Mouse (Mus musculus) C2C12 (cell line): ENCODE measurements around the gene Pde10a. TPM values are rescaled to one million over a fixed set of nuclear protein-coding genes. Genes with fewer than 3 reads are reported as not detected.

Source experiments
- H3K27me3 ChIP-seq: one replicate; pipeline ENCODE4 v1.6.1; 2011; ENCODE audit not compliant: control insufficient read depth, insufficient read depth, insufficient read length
- H3K36me3 ChIP-seq: one replicate; pipeline ENCODE4 v1.6.1; 2011; ENCODE audit not compliant: control insufficient read depth, insufficient read depth
- H3K4me3 ChIP-seq: one replicate; pipeline ENCODE4 v1.5.1; 2011; ENCODE audit warnings: mild to moderate bottlenecking, control low read depth; ENCODE audit not compliant: poor library complexity, insufficient read depth, severe bottlenecking
- H3K79me2 ChIP-seq: one replicate; pipeline ENCODE4 v1.6.1; 2011; ENCODE audit not compliant: control insufficient read depth, insufficient read depth
- H3K79me3 ChIP-seq: one replicate; pipeline ENCODE4 v1.6.1; 2011; ENCODE audit warnings: low read depth, control low read depth
- H3ac ChIP-seq: one replicate; pipeline ENCODE3; 2011; ENCODE audit warnings: low read depth; ENCODE audit not compliant: control insufficient read depth, insufficient read length
- CEBPB ChIP-seq: IDR thresholded peaks from one replicate; pipeline ENCODE4 v1.6.1; 2011; ENCODE audit warnings: low read depth, mild to moderate bottlenecking, control low read depth, moderate library complexity
- CTCF ChIP-seq: IDR thresholded peaks from one replicate; pipeline ENCODE4 v1.5.1; 2011; ENCODE audit not compliant: control insufficient read depth, insufficient read depth, insufficient read length
- FOSL1 ChIP-seq: IDR thresholded peaks from one replicate; pipeline ENCODE4 v1.8.0; 2011; ENCODE audit warnings: mild to moderate bottlenecking, low read length; ENCODE audit not compliant: poor library complexity, insufficient read depth, severe bottlenecking
- MAX ChIP-seq: IDR thresholded peaks from one replicate; pipeline ENCODE4 v1.6.1; 2011; ENCODE audit warnings: mild to moderate bottlenecking, control low read depth
- MYOD1 ChIP-seq: IDR thresholded peaks from one replicate; pipeline ENCODE4 v1.6.1; 2011; ENCODE audit warnings: low read depth; ENCODE audit not compliant: control insufficient read depth, insufficient read length
- MYOG ChIP-seq: IDR thresholded peaks from one replicate; pipeline ENCODE4 v1.6.1; 2011; ENCODE audit not compliant: control insufficient read depth, insufficient read length; ENCODE audit errors: extremely low read depth
- USF1 ChIP-seq: IDR thresholded peaks from one replicate; pipeline ENCODE4 v1.6.1; 2011; ENCODE audit warnings: low read depth, mild to moderate bottlenecking, control low read depth, moderate library complexity
- polyA plus RNA-seq: library from polyadenylated mRNA; unstranded; fragments of >200 nt; fragmentation: generic; extraction: Trizol; gene quantifications from one replicate; pipeline ENCODE4 v1.2.1, GENCODE M21; 2012; ENCODE audit warnings: missing spikeins

Pde10a gene
- polyA plus RNA-seq, 1 experiment, result 0.83 TPM

DNA sequence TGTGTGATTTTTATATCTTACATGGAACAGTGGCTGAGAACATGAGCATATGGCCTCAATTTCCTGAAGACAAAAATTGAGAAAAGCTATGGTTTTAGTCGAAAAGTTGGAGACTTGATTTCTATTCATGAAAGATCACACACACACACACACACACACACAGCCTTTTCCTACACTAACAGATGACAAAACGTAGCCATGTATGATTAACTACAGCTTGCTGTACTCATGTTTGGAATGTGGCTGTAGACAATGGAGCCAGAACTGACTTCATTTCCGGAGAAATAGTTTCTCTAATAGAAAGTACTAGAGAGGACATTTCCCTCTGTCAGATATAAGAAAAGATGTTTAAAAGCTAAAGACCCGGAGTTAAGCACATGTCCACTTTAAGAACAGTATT is 334.3 kb downstream of the Pde10a start:
- no peaks in the 10 kb centered on the region for H3K36me3 ChIP-seq
- H3ac ChIP-seq, result no peak overlapping the region
- H3K4me3 ChIP-seq, result no peak overlapping the region
- no peak for TF ChIP-seq FOSL1
- no peak for TF ChIP-seq CEBPB
- TF ChIP-seq MYOD1, result no peak
- TF ChIP-seq USF1, result no peak
- TF ChIP-seq MAX, result no peak
- no peak for TF ChIP-seq CTCF
- no peak for TF ChIP-seq MYOG
- no peaks in the 10 kb centered on the region for H3K79me2 ChIP-seq
- H3K27me3 ChIP-seq, result no peaks in the 10 kb centered on the region
- H3K79me3 ChIP-seq, result no peaks in the 10 kb centered on the region

DNA sequence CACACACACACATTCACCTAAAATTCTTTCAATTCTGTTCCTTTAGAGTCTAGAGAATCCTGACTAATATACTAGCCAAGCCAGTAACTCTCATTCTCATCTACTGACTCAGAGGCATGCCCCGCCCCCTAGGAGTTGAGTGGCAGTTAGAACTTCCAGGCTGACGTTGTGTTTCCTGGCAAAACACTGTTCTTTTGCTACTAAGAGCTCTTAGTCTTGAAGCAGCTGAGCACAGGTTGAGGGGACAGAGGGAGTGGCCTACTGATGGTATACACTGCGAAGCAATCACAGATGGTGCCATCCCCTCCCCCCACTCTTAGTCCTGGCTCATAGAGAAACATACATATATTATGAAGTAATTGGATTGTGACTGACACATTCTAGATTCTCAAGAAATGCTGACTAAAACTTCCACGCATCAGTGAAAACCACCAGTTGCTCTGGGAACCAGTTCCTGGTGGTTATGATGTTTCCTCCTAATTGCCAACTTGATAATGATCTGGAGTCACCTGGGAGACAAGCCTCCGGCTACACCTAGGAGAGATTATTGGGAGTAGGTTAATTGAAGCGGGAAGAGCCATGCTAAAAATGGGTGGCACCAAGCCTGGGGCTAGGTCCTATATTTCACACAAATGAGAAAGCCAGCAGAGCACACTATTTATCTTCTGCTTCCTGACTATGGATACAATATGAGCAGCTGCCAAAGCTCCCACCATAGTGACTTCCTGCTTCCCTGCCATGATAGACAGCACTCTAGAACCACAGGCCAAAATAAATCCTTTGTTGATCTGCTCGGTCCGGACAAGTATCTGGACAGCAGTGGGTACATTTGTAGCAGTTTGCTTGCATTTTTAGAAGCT is 339.7 kb downstream of the Pde10a start:
- Histone ChIP-seq H3K27me3 (no peaks in the 10 kb centered on the region), H3ac (no peak overlapping the region), H3K36me3 (no peaks in the 10 kb centered on the region), H3K79me3 (no peaks in the 10 kb centered on the region), H3K4me3 (no peak overlapping the region), H3K79me2 (no peaks in the 10 kb centered on the region)
- no peak for TF ChIP-seq CTCF
- no peak for TF ChIP-seq MYOD1
- TF ChIP-seq MYOG, result no peak
- TF ChIP-seq MAX, result no peak
- no peak for TF ChIP-seq FOSL1
- no peak for TF ChIP-seq USF1
- TF ChIP-seq CEBPB, result no peak

DNA sequence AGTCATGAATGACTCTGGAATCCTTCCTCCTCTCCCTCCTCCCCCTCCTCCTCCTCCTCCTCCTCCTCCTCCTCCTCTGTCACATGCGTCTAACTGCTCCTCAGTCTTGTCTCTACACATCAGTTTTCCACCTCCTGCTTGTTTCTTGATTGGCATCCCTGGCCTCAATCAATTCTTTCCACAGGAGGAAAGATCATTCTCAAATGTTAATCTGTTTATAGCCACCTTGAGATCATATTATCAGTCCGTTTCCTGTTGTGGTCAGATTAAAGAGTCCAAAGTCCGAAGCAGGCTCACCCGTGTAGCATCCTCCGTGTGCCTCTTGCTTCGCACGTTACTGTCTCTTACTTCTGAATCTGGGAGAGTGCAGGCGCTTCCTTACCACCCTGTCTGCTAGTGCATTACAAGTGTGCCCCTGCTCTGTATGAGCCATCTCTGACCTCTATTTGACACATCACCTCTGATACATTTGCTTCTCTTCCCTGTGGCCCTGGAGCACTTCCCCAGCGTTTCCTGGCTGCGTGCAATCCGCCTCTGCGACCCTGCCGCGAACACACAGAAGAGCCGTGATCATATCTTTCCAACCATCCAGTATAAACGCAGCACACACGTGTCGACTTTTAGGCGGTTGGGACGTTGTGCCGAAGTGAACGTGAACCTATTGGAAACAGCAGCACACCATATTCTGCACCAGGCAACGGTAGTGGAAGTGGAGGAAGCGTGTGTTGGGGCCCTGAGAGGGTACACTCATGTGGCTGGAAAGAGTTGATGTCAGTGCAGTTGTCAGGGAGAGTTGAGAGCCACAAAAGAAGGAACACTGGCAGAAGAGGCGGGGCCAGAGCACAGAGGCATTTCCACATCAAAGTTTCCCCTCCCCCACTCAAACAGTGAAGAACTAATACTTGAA is 342.4 kb downstream of the Pde10a start:
- no peak for TF ChIP-seq MYOG
- no peak for TF ChIP-seq MYOD1
- no peak for TF ChIP-seq FOSL1
- TF ChIP-seq CTCF, result no peak
- no peak for TF ChIP-seq USF1
- TF ChIP-seq CEBPB, result no peak
- TF ChIP-seq MAX, result no peak
- Histone ChIP-seq H3K79me3 (no peaks in the 10 kb centered on the region), H3ac (no peak overlapping the region), H3K79me2 (no peaks in the 10 kb centered on the region), H3K4me3 (no peak overlapping the region), H3K36me3 (no peaks in the 10 kb centered on the region), H3K27me3 (no peaks in the 10 kb centered on the region)

DNA sequence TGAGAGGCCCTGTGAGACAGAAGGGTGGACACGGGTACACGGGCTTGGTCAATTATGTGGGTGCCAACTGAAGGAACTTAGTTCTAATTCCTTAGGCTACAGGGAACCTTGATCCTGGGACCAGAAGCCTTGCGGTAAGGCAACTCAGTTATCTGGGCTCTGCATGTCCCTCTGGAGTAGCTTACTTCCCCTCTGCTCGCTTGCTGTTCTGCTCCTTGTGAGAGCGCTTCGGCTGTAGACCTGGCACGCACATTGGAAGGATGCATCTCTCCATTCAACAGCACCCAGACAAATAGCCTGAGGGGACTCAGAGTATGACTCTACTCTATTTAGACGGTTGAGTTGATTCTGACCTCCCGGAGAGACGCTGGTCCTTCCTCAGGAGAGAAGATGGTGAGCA is 344.1 kb downstream of the Pde10a start:
- H3K27me3 ChIP-seq, result no peaks in the 10 kb centered on the region
- H3K79me2 ChIP-seq, result no peaks in the 10 kb centered on the region
- no peaks in the 10 kb centered on the region for H3K79me3 ChIP-seq
- H3ac ChIP-seq, result no peak overlapping the region
- TF ChIP-seq CTCF (no peak), CEBPB (no peak), MYOG (no peak), USF1 (no peak), FOSL1 (no peak), MAX (no peak), MYOD1 (no peak)
- no peaks in the 10 kb centered on the region for H3K36me3 ChIP-seq
- H3K4me3 ChIP-seq, result no peak overlapping the region

DNA sequence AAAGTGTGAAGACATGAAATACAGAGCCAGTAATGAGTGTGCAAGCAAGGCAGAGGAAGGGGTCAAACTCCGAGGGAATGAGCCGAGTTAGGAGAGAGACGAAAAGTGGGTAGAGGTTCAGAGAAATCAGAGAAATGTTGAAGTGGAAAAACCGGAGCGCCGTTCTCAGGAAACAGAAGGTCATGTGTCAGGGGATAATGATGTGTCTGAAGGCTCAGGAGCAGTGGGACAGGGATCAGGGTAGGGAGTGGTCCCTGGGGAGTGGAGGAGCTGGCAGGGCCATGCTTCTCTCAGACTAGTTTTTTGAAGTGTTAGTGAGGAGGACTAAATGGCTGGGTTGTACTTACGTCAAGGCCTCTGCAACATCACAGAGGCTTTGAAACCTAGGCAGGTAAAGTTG is 345.7 kb downstream of the Pde10a start:
- no peak overlapping the region for H3K4me3 ChIP-seq
- TF ChIP-seq MYOG (no peak), FOSL1 (no peak), CTCF (no peak), MAX (no peak)
- no peaks in the 10 kb centered on the region for H3K36me3 ChIP-seq
- no peaks in the 10 kb centered on the region for H3K79me3 ChIP-seq
- H3K79me2 ChIP-seq, result no peaks in the 10 kb centered on the region
- H3ac ChIP-seq, result no peak overlapping the region
- no peaks in the 10 kb centered on the region for H3K27me3 ChIP-seq
